Mouse (Mus musculus) cerebellum, adult 18-20 months (tissue): ENCODE data around the gene Olfr1013.

Source experiments
- DNase-seq, 2 experiments: peaks; one replicate each; pipeline ENCODE4 v3.0.0; 2021

Olfr1013 gene

DNA sequence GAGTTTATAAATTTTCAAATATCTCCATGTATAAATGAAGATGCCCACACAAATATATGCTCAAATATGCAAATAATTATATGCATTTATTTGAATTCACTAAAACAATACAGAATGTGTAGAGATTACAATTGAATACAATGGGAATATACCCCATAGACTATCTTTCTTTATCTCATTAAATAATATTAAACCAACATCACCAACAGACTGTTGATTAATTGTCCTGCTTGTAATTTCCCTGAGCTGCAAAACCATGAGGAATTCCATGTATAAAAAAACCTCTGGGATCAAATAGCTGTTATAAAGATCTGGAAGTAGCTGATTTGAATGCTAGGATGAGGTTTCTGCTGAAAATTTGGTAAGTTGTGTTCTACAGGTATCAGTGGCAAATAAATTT lies at the start of gene Olfr1013:
Gene Olfr1013, plus strand, starts transcription at position 301 of the 400 bp plus-strand sequence.
- no peak for DNase-seq

DNA sequence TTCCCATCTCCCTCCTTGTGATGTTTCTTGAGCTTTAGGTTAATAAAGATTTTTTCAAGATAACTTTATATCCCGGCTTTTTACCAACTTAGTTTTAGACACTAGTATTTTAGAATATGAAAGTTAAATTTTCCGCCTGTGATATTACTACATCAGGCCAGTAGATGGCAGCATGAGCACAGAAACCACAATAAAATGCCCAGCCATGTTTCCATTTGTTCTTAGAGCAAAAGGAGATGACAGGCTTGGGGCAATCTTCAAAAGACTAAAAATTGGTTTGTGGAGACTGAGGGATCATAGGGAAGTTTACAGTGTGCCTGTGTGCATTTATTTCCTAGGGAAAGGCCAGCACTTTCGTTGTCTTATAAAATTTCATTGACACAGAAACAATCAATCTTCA lies 41.1 kb upstream of the Olfr1013 start:
- peak in 1 of 2 experiments; percentile 16 for DNase-seq

DNA sequence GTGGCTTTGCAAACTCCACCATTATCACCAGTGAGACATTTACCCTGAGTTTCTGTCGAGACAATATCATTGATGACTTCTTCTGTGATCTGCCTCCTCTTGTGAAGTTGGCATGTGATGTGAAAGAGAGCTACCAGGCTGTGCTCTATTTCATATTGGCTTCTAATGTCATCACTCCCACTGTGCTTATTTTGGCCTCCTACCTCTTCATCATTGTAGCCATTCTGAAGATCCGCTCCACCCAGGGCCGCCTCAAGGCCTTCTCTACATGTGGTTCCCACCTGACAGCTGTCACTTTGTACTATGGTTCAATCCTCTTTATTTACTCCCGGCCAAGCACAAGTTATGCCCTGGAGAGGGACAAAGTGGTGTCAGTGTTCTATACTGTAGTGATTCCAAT lies 13.1 kb upstream of the Olfr1013 start:
- DNase-seq = no peak

DNA sequence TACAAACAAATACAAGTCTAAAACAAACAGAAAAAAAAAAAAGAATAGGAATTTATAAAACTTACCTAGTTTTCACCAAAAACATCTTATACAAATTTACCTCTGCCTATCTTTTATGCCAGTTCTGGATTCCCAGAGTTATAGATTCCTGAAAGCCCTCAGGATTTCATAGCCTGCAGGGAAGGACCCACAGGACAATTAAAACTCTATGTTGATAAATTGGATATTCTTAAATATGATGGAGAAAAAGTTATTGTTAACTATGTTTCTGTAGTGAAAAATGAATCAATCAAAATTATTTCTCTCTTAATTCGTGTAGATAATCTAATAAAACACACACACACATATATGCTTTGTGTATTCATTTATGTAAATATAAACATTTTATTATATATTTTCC lies 4.2 kb upstream of the Olfr1013 start, which contains the start of gene Olfr1012:
Gene Olfr1012, minus strand, starts transcription at position 101 of the 400 bp plus-strand sequence.
- DNase-seq = no peak

DNA sequence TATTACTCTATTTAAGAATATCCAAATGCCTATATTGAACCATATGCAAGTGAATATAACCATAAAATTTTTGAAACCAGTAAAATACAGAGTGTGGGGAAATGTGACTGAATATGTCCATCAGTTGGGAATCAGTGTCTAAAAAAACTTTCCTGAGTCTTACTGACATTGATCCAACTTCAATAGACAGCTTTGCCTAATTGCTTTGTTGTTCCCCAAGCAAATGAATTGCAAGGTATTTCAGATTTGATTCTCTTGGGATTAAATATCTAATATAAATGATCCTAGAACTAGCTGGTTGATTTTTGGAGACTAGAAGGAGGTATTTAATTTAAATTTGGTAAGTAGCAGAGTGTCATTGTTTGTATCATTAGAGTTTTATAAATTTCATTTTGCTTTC lies 5.5 kb downstream of the Olfr1013 start, which contains the start of gene Olfr1014:
Gene Olfr1014, plus strand, starts transcription at position 301 of the 400 bp plus-strand sequence.
- DNase-seq = no peak

DNA sequence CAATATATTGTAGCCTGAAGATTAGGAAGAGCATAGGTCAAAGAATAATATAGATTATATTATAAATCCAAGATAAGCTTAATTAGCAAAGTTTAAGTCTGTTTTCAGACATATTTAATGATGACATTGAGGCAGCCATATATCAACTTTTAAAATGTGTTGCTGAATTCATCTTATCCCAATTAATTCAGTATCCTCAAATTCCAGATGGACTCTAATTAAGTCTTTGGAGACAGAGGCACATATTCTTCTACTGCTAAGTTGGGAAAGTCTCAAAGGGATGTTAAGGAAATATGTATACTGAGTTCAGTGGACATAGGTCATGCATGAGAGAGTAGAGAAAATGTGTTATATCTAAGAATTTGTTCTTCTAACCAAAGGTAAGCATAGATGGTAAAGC lies 14.8 kb downstream of the Olfr1013 start, which contains the start of gene Olfr1015:
Gene Olfr1015, plus strand, starts transcription at position 301 of the 400 bp plus-strand sequence.
- DNase-seq = no peak

DNA sequence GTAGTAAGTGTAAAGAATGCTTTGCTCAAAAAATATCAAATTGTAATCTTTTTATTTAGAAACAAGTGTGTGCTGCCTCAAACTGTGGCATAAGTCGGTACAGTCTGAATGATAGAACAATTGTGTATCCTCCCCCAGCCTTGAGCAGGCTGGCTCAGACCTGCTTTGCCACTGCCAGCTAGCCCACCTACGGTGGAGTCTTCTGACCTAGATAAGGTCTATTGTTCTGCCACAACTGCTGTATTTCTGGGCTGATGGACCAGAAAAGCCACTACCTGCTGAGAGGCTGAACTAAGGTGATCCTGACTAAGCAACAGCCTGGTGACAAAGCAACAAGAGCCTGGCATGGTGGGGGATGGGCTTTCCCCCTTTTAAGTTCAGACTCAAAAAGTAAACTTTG lies 25.4 kb downstream of the Olfr1013 start:
- no peak for DNase-seq

DNA sequence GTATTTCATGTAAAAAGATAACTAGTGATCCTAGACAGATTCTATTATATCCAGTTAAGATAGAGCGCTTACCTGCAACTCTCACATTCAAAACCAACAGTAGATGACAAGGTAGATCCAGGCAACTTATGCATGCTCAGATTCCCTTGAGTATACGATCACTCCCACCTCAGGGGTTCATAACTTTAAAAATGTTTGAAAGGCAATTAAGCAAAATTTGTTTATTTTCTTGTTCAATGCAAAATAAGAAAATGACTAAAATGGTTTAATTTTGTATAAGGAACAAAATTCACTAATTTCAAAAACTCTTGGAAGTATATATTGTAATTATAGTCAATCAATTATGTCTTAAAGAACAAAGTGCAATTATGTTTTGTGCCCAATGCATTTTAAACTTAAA lies 35.5 kb downstream of the Olfr1013 start, which contains the start of gene Olfr1016:
Gene Olfr1016, minus strand, starts transcription at position 101 of the 400 bp plus-strand sequence.
- DNase-seq = no peak

DNA sequence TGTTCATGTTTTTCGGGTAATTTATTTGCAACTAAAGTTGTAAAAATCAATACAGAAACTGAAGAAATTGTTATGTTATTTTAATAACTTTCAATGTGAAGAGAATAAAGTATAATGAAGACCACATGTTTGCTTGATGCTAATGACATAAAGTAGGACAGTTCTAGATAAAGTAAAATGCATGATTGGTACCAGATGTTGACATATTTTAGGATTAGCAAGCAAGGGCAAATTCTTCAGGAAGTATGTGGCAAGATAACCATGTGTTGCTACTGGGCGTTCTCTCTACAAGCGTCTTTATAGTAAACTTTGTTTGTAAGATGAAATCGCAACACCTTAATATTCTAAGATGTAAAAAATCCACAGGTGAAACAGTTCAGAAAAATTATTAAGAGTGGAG lies 37.6 kb downstream of the Olfr1013 start:
- DNase-seq = no peak

DNA sequence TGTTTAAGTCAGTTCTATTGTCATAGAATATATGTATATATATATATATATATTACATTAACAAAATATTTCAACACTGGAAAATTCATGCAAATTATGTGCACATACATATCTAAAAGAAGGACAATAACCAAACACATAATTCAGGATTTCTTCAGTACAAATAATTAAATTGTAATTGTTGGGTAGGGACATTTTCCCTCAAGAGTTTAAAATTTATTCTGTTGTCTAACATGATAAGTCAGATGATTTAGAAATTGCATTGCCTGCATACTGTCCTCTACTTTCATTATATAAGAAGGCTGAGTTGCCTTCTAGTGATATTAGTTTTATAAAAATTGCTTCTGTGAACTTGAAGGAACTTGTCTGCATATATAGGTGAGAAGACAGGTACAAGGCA lies 51.3 kb downstream of the Olfr1013 start, which contains the start of gene Olfr1018:
Gene Olfr1018, plus strand, starts transcription at position 301 of the 400 bp plus-strand sequence.
- no peak for DNase-seq
